Mouse (Mus musculus): ENCODE results near the gene Scgb2b24. TPM values are rescaled to one million over a fixed set of nuclear protein-coding genes. Genes with fewer than 3 reads are reported as not detected.

The Scgb2b24 gene
- polyA plus RNA-seq (2015; fragmentation: Nextera tagmentation; extraction: Ambion mirVana) = not detected in 2 replicates

DNA sequence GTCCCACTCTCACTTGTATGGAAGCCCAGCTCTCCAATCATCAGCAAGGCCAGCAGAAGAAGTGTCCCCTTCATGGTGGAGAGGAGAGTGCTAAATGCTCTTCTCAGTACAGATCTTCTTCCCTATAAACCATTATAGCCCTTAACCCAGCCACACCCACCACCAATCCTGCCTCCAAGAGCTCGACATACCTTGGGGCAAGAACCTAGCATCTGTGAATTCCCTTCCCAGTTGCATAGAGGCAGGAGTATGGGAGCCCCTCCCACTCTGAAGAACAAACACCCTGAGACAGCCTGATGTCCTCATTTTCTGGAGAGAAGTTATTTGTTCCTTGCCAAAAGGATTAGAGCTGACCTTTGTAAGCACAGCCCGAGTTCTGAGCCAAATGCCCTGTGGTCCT lies at the start of gene Scgb2b24:
Gene Scgb2b24, minus strand, starts transcription at position 101 of the 400 bp plus-strand sequence.
- WGBS (ENCODE audit: insufficient replicate concordance) = 76% methylated on average over 2 of the region's 2 CpGs
- ATAC-seq (no peak), DNase-seq (no peak)
- TF ChIP-seq CTCF (IDR thresholded peaks at IDR 0.05; ENCODE audit: low read depth) (no peak), EP300 (IDR thresholded peaks at IDR 0.05; ENCODE audit: low read depth) (no peak)
- no peaks in the 10 kb centered on the region for H3K4me1 ChIP-seq (ENCODE audit: insufficient read depth)
- no peak within 1 kb of the TSS for H3K4me3 ChIP-seq (ENCODE audit: low read depth, low read length)
- no peak within 1 kb of the TSS for H3K4me2 ChIP-seq (ENCODE audit: low read depth, low read length)
- H3K27me3 ChIP-seq (ENCODE audit: insufficient read depth, low read length) = no peaks in the 10 kb centered on the region
- no peak within 1 kb of the TSS for H3K27ac ChIP-seq (ENCODE audit: low read depth)
- no peak within 1 kb of the TSS for H3K9ac ChIP-seq (replicated peaks)
- peaks cover 2% of the 10 kb centered on the region; the same call in 1 of the 2 replicates for H3K9me3 ChIP-seq (ENCODE audit: low read length)
- no peaks in the 10 kb centered on the region for H3K36me3 ChIP-seq (replicated peaks; ENCODE audit: insufficient read depth, low read length)

GRCm38 (mm10) chr7:33743499-33743898 lies 4.4 kb upstream of the Scgb2b24 start, which contains the start of gene Scgb1b24:
TSS of gene Scgb1b24 (plus strand) at chr7:33743799.
- 66% methylated on average over 3 of the region's 3 CpGs for WGBS (ENCODE audit: insufficient replicate concordance)
- ATAC-seq (no peak), DNase-seq (no peak)
- Histone ChIP-seq H3K27ac (ENCODE audit: low read depth) (no peak within 1 kb of the TSS), H3K36me3 (replicated peaks; ENCODE audit: insufficient read depth, low read length) (no peaks in the 10 kb centered on the region), H3K4me3 (ENCODE audit: low read depth, low read length) (no peak within 1 kb of the TSS), H3K4me1 (ENCODE audit: insufficient read depth) (no peaks in the 10 kb centered on the region), H3K4me2 (ENCODE audit: low read depth, low read length) (no peak within 1 kb of the TSS), H3K9ac (replicated peaks) (no peak within 1 kb of the TSS), H3K27me3 (ENCODE audit: insufficient read depth, low read length) (no peaks in the 10 kb centered on the region), H3K9me3 (ENCODE audit: low read length) (no peaks in the 10 kb centered on the region; the same call in 1 of the 2 replicates)
- no peak for TF ChIP-seq EP300 (IDR thresholded peaks at IDR 0.05; ENCODE audit: low read depth)
- no peak for TF ChIP-seq CTCF (IDR thresholded peaks at IDR 0.05; ENCODE audit: low read depth)

DNA sequence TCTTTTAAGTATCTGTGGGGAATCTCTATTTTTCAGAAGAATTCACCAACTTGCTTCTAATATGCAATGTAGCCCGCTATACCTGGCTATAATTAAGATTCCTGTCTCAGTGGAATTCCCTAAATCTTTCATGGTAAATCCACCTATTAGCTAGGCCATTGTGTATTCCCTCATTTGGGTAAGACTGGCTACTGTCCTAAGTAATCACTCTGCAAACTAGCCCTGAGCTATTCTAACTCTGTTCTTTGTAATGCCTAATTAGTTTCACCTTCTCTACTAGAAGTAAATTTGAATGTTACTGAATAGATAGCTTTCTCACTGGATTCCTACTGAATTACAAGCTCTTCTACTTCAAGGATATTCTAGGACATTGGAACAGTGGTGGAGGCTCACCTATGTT lies 49.2 kb downstream of the Scgb2b24 start:
- Histone ChIP-seq H3K36me3 (replicated peaks; ENCODE audit: insufficient read depth, low read length) (no peaks in the 10 kb centered on the region), H3K4me2 (ENCODE audit: low read depth, low read length) (no peak overlapping the region), H3K27me3 (ENCODE audit: insufficient read depth, low read length) (no peaks in the 10 kb centered on the region), H3K9ac (replicated peaks) (no peak overlapping the region), H3K9me3 (ENCODE audit: low read length) (no peaks in the 10 kb centered on the region; the same call in 1 of the 2 replicates), H3K27ac (ENCODE audit: low read depth) (no peak overlapping the region), H3K4me1 (ENCODE audit: insufficient read depth) (no peaks in the 10 kb centered on the region), H3K4me3 (ENCODE audit: low read depth, low read length) (no peak overlapping the region)
- DNase-seq (no peak), ATAC-seq (no peak)
- TF ChIP-seq CTCF (IDR thresholded peaks at IDR 0.05; ENCODE audit: low read depth) (no peak), EP300 (IDR thresholded peaks at IDR 0.05; ENCODE audit: low read depth) (no peak)
- WGBS (ENCODE audit: insufficient replicate concordance) = 12% methylated on average over 1 of the region's 1 CpGs

Other genes starting within 250 kb of the Scgb2b24 start
- not detected in 2 replicates for gene Scgb2b21, start 218.9 kb downstream of the Scgb2b24 start, polyA plus RNA-seq (2015; fragmentation: Nextera tagmentation; extraction: Ambion mirVana)
- not detected in 2 replicates for gene Scgb1b24, start 4.5 kb upstream of the Scgb2b24 start, polyA plus RNA-seq (2015; fragmentation: Nextera tagmentation; extraction: Ambion mirVana)
- not detected in 2 replicates for gene Scgb2b26, start 205.7 kb upstream of the Scgb2b24 start, polyA plus RNA-seq (2015; fragmentation: Nextera tagmentation; extraction: Ambion mirVana)

Measured in liver, postnatal 0 days (tissue).